Mouse (Mus musculus): ENCODE results near the gene Nt5c.
"Not testable (repeated sequence)": the region's sequence is repeated elsewhere in the genome, so short reads cannot be mapped to it uniquely, and the experiment has no call there.

Gene Nt5c

GRCm38 (mm10) chr11:115509773-115510506 is 18.3 kb upstream of the Nt5c start:
- DNase-seq, result no peak

DNA sequence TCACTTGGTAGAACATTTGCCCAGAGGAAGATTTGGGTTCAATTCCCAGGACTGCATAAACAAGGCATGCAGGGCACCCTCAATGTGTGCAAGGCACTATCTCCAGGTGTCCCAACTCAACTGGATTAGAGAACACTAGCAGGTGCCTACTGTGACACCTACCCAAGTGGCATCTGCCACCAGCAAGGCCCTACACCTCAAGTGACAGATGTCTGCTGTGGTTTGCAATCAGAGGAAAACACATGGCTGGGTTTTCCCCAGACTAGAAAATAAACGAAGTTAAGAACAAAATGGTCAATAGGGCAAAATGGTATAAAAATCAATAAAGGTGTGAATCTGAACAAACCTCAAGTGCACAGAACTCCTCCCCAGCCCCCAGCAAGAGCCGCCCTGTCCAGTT is 16.4 kb upstream of the Nt5c start:
- no peak for DNase-seq

GRCm38 (mm10) chr11:115506586-115506985 is 14.9 kb upstream of the Nt5c start:
- no peak for DNase-seq

DNA sequence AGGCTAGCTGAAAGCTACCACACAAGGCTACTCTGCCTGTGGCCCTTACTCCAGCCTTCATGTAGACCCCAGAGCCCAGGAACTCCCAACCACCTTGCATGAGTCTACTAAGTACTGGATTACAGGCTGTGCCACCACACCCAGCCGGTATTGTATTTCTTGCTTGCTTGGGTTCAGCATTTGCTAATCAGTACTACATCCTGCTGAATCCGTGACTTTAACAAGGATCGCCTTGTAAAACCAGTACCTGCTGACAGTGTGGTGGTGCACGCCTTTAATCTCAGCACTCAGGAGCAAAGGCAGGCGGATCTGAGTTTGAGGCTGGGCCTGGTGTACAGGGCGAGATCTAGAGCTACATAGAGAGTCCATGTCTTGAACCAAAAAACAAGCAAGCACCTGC is 11.0 kb upstream of the Nt5c start:
- no peak for DNase-seq

GRCm38 (mm10) chr11:115496559-115496958 is 4.9 kb upstream of the Nt5c start:
- DNase-seq, result not testable (repeated sequence)

- DNase-seq, result no peak
Observed at GRCm38 (mm10) chr11:115492387-115492786, 725 bp upstream of the Nt5c start.

DNA sequence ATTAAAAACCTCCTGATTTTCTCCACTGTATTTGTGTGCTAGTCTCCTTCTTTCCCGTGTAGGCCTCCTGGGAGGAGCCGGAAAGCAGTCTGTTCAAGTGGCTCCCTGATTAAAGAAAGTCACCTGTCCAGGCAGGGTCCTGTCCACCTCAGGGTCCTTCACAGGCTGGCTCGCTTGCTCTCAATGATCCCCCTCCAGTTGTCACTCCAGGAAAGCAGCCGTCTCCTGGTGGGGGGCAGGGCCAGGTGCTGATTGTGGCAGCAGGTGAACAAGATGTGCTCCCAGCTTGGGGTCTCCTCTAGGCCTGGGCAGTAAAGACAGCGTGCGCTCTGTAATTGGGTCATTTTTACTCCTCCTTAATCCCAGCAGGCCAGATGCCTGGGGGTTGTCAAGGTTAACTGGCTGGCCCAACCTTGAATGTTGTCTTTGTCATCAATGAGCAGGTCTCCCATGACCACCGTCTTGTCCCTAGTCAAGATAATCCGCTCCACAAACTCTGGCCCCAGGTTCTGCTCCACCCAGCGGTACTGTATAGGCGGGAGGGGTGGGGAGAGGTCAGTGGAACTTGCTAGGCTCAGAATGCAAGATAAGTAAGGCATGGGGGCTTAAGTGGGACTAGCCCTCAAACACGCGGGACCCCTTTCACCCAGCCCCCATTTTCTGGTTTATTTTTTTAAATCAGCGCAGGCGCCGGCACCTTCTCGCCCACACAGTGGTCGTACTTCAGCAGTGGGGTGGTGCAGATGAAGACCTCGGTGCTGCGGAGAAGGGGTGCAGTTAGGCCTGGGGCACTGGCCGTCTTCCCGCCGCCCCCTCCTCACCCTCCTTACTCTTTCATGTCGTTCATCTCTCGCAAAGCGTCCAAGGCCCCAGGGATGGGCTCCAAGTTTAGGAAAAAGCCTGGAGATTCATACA is 964 bp downstream of the Nt5c start:
- DNase-seq, result no peak

DNA sequence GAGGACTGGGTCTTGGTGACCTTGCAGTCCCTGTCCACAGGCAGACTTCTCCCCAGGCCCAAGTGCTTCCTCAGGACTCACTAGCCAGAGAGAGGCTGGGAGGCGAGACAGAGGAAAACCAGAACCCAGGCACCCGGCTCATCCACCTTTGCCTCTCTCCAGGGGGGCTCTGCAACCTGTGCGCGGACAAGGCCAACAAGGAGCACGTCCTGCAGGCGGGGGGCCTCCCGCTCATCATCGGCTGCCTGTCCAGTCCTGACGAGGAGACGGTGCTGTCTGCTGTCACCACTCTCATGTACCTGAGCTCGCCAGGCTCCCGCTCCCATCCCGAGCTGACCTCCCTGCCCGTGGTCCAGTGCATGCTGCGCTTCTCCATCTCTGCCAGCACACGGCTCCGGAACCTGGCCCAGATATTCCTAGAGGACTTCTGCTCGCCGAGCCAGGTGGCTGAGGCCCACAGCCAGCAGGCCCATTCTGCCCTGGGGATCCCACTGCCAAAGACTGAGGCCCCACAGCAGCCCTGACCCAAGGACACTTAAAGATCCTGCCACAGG is 3.0 kb downstream of the Nt5c start:
- DNase-seq, result peak; percentile 65

- no peak for DNase-seq
Observed at GRCm38 (mm10) chr11:115485155-115485554, 6.5 kb downstream of the Nt5c start.

- DNase-seq, result peak; percentile 83
Observed at GRCm38 (mm10) chr11:115483726-115484125, 7.9 kb downstream of the Nt5c start.

- no peak for DNase-seq
Observed at GRCm38 (mm10) chr11:115483278-115483677, 8.4 kb downstream of the Nt5c start.

GRCm38 (mm10) chr11:115481553-115482259 is 10.0 kb downstream of the Nt5c start:
- DNase-seq, result no peak

- no peak for DNase-seq
Observed at GRCm38 (mm10) chr11:115478296-115478938, 13.2 kb downstream of the Nt5c start.

DNA sequence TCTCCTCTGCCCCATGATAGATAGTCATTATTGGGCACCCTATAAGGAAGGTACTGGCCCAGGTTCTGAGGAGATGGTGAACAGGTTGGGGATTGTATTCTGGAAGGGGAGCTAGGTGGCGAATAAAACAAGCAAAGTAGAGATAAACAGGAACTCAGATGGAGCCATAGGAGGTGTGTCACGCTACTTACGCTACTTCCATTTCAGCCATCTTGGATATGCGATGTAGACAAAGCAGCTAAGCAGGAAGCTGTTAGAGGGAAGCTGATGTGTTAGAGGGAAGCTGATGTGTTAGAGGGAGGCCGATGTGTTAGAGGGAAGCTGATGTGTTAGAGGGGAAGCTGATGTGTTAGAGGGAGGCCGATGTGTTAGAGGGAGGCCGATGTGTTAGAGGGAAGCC is 14.3 kb downstream of the Nt5c start:
- DNase-seq, result not testable (repeated sequence)

DNA sequence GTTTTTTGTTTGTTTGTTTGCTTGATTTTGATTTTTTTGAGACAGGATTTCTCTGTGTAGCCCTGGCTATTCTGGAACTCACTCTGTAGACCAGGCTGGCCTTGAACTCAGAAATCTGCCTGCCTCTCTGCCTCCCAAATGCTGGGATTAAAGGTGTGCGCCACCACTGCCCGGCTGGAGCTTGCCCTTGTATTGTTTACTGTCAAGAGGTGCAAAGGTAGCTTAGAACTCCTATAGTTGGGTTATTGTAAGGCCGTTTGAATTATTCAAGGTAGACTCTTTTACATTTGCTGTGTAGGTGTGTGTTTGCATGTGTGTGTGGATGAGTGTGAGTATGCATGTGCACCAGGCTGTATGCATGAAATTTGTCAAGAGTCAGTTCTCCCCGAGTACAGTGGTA is 15.0 kb downstream of the Nt5c start:
- DNase-seq, result not testable (repeated sequence)

- DNase-seq, result no peak
Observed at GRCm38 (mm10) chr11:115475758-115476237, 15.9 kb downstream of the Nt5c start.

GRCm38 (mm10) chr11:115475025-115475757 is 16.5 kb downstream of the Nt5c start, which contains the start of gene Armc7:
Gene Armc7 (plus strand): TSS chr11:115475667.
- DNase-seq, result peak; percentile 93

- peak; percentile 98 for DNase-seq
Observed at GRCm38 (mm10) chr11:115473626-115474275, 17.9 kb downstream of the Nt5c start.

DNA sequence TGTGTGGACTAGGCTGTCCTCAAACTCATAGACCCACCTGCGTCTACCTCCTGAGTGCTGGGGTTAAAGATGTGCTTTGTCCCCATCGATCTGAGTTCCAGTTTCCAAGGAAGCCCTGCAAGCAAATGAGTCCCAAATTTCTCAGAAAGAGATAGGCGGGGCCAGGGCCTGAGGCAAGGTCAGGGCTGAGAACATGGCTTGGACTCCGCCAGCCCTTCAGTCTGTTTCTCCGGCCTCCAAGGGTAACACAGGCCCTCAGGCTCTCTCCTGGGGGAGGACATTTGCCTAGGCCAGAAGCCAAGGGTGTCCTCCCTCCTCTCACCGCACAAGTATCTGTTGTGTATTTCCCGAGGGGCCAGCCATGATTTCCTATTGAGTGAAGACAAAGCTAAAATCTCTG is 19.5 kb downstream of the Nt5c start:
- DNase-seq, result no peak

GRCm38 (mm10) chr11:115467217-115467618 is 24.4 kb downstream of the Nt5c start:
- DNase-seq, result no peak

GRCm38 (mm10) chr11:115464851-115465250 is 26.8 kb downstream of the Nt5c start:
- DNase-seq, result no peak

All from cerebellum, adult 8-10 months (tissue).